Mouse (Mus musculus) hindbrain, embryonic 13.5 days (tissue): ENCODE data around the gene Plekhg2. TPM values are rescaled to one million over a fixed set of nuclear protein-coding genes. Genes with fewer than 3 reads are reported as not detected.

Experiments
- ATAC-seq: fragments of 200-750 bp; cut with Nextera tagmentation; 2 replicates; pipeline ENCODE4 v1.8.0; 2017; ENCODE audit warnings: moderate TSS enrichment; ENCODE audit not compliant: low FRiP score
- H3K27ac ChIP-seq: fragments of 300-500 bp; sonication (generic); 2 replicates; pipeline ENCODE4 v1.5.1; 2015; ENCODE audit warnings: inconsistent platforms, mild to moderate bottlenecking, moderate library complexity
- H3K27me3 ChIP-seq: fragments of 300-500 bp; sonication (generic); 2 replicates; pipeline ENCODE4 v1.6.1; 2015; ENCODE audit warnings: mild to moderate bottlenecking, inconsistent platforms
- H3K36me3 ChIP-seq: fragments of 300-500 bp; sonication (generic); 2 replicates; pipeline ENCODE4 v1.6.1; 2015; ENCODE audit warnings: mild to moderate bottlenecking, inconsistent platforms
- H3K4me1 ChIP-seq: fragments of 300-500 bp; sonication (generic); replicated peaks from 2 replicates; pipeline ENCODE4 v1.6.1; 2015; ENCODE audit warnings: inconsistent platforms
- H3K4me2 ChIP-seq: fragments of 300-500 bp; sonication (generic); 2 replicates; pipeline ENCODE4 v1.6.1; 2015; ENCODE audit warnings: inconsistent platforms, mild to moderate bottlenecking, moderate library complexity
- H3K4me3 ChIP-seq: fragments of 300-500 bp; sonication (generic); 2 replicates; pipeline ENCODE4 v1.5.1; 2015; ENCODE audit warnings: mild to moderate bottlenecking, inconsistent platforms
- H3K9ac ChIP-seq: fragments of 300-500 bp; sonication (generic); 2 replicates; pipeline ENCODE4 v1.6.1; 2015; ENCODE audit warnings: mild to moderate bottlenecking, inconsistent platforms
- H3K9me3 ChIP-seq: fragments of 300-500 bp; sonication (generic); 2 replicates; pipeline ENCODE4 v1.6.1; 2016; ENCODE audit warnings: inconsistent platforms
- WGBS: fragments of 180-500 bp; shearing (Covaris S2); methylation state at CpG from one replicate; pipeline ENCODE4 v1.1.7; 2015; 5-methylcytosine and 5-hydroxymethylcytosine counted together
- polyA plus RNA-seq: library from polyadenylated mRNA; unstranded; fragments of >200 nt; fragmentation: Nextera tagmentation; extraction: Ambion mirVana; gene quantifications from 2 replicates; pipeline ENCODE4 v1.2.1, GENCODE M21; 2015

Gene Plekhg2
- polyA plus RNA-seq, 1 experiment from 2014 or later = 34.6 TPM

DNA sequence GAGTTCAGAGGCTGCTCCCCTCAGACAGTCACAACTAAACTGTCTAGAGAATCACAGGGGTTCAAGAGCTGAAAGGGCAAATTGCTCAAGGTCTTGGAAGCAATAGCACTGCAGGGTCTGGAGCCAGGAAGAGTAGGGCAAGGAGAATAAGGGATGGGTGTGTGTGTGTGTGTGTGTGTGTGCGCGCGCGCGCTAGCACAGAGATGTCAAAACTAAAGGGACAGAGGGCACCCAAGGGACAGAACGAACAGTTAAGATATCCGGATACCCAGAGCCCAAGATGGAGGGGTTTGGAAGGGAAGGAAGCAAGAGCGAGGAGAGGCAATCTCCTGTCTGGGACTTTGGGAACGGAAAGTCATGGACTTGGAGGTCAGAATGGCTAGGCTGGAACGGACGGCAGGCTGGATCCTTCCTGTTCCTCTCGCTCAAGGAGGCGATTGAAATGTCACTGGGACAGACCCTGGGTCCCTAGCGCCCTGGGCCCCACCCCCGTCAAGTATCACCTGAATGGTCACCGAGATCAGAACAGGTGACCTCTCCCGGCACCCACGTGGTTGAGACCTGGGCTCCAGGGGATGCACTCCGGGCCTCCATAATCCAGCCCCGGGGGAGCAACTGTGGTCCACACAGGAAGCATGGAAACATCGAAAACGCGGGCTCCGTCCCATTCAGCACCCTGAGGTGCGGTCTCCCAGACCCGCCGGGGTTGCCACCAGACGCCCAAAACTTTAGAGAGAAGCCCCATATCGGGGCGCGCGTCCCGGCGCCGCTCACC lies 61.1 kb downstream of the Plekhg2 start:
- Histone ChIP-seq H3K36me3 (peaks cover 63% of the 10 kb centered on the region), H3K9me3 (no peaks in the 10 kb centered on the region), H3K27me3 (no peaks in the 10 kb centered on the region), H3K4me2 (peak overlapping the region; percentile 89), H3K4me1 (peaks cover 19% of the 10 kb centered on the region), H3K9ac (peak overlapping the region; percentile 93), H3K4me3 (peak overlapping the region; percentile 86), H3K27ac (peak overlapping the region; percentile 45)
- 7% methylated on average over 35 of the region's 35 CpGs for WGBS
- peak; percentile 67 for ATAC-seq

DNA sequence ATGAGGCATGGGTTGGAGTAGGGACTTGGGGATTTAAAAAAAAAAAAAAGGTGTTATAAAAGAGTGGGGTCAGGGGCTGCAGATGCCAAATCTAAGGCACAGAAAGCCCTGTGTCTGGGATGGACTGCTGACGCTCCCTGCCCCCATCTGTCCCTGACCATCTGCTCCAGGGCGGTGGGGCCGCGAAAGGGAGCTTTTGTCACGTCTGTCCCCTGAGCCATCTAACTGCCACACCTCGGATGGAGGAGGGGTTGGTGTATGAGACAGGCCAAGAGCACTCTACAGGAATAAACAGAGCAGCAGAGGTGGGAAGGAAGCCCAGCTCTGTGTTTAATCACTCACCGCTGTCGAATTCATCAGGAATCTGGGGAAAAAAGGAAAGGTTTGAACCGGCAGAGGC lies 62.7 kb downstream of the Plekhg2 start:
- Histone ChIP-seq H3K36me3 (peaks cover 63% of the 10 kb centered on the region), H3K4me3 (no peak overlapping the region), H3K9ac (peak overlapping the region; percentile 30; the same call in 1 of the 2 replicates), H3K9me3 (no peaks in the 10 kb centered on the region), H3K27me3 (no peaks in the 10 kb centered on the region), H3K4me1 (peaks cover 19% of the 10 kb centered on the region), H3K4me2 (no peak overlapping the region), H3K27ac (no peak overlapping the region)
- WGBS = 34% methylated on average over 9 of the region's 9 CpGs
- ATAC-seq = no peak

Other genes starting within 250 kb of the Plekhg2 start
- gene 9530053A07Rik, start 243.1 kb downstream of the Plekhg2 start, polyA plus RNA-seq = 0.06 and 0.16 TPM in 2 replicates
- 84.2 and 92.0 TPM in 2 replicates for gene Fbl, start 202.9 kb downstream of the Plekhg2 start, polyA plus RNA-seq
- gene Dyrk1b, start 193.1 kb downstream of the Plekhg2 start, polyA plus RNA-seq = 15.1 and 16.3 TPM in 2 replicates
- 4.3 and 4.6 TPM in 2 replicates for gene Eid2, start 104.7 kb downstream of the Plekhg2 start, polyA plus RNA-seq
- 36.0 and 36.9 TPM in 2 replicates for gene Eid2b, start 94.9 kb downstream of the Plekhg2 start, polyA plus RNA-seq
- 0.74 and 1.2 TPM in 2 replicates for gene Selenov, start 81.4 kb downstream of the Plekhg2 start, polyA plus RNA-seq
- gene Dll3, start 70.4 kb downstream of the Plekhg2 start, polyA plus RNA-seq = 22.2 and 24.5 TPM in 2 replicates
- 134 and 136 TPM in 2 replicates for gene Timm50, start 60.5 kb downstream of the Plekhg2 start, polyA plus RNA-seq
- gene Supt5, start 33.9 kb downstream of the Plekhg2 start, polyA plus RNA-seq = 92.1 and 97.7 TPM in 2 replicates
- gene Rps16, start 21.9 kb downstream of the Plekhg2 start, polyA plus RNA-seq = 537 and 543 TPM in 2 replicates
- gene Zfp36, start 7.7 kb upstream of the Plekhg2 start, polyA plus RNA-seq = 4.6 and 4.9 TPM in 2 replicates
- 43.7 and 44.8 TPM in 2 replicates for gene Med29, start 20.1 kb upstream of the Plekhg2 start, polyA plus RNA-seq
- 93.0 and 100 TPM in 2 replicates for gene Paf1, start 20.4 kb upstream of the Plekhg2 start, polyA plus RNA-seq
- 5.2 and 5.3 TPM in 2 replicates for gene Gmfg, start 64.8 kb upstream of the Plekhg2 start, polyA plus RNA-seq
- gene Lrfn1, start 79.4 kb upstream of the Plekhg2 start, polyA plus RNA-seq = 11.3 and 11.8 TPM in 2 replicates
- gene Ifnl2, start 137.9 kb upstream of the Plekhg2 start, polyA plus RNA-seq = not detected in 2 replicates
- not detected in 2 replicates for gene Ifnl3, start 150.2 kb upstream of the Plekhg2 start, polyA plus RNA-seq
- not detected in 2 replicates for gene Sycn, start 168.3 kb upstream of the Plekhg2 start, polyA plus RNA-seq
- 0.13 TPM in 1 of 2 replicates, not detected in the other for gene Nccrp1, start 174.7 kb upstream of the Plekhg2 start, polyA plus RNA-seq
- 20.7 and 21.6 TPM in 2 replicates for gene Samd4b, start 225.5 kb upstream of the Plekhg2 start, polyA plus RNA-seq
- 21.5 and 22.1 TPM in 2 replicates for gene Pak4, start 225.6 kb upstream of the Plekhg2 start, polyA plus RNA-seq